Mouse (Mus musculus) spleen, postnatal 4 days (tissue): Measurements from ENCODE around the gene Plp1.

Experiments
- DNase-seq, 2 experiments: peaks; one replicate each; pipeline ENCODE4 v3.0.0; 2022; ENCODE audit warnings: low spot score in 2 of 2

The Plp1 gene

GRCm38 (mm10) chrX:136822371-136822770, at the start of gene Plp1:
Gene Plp1, plus strand, starts transcription at chrX:136822671.
- no peak for DNase-seq

GRCm38 (mm10) chrX:136773035-136773434, 49.4 kb upstream of the Plp1 start:
- no peak for DNase-seq

- DNase-seq: no peak
Measured at GRCm38 (mm10) chrX:136778046-136778445, 44.4 kb upstream of the Plp1 start.

GRCm38 (mm10) chrX:136779262-136779661, 43.2 kb upstream of the Plp1 start:
- DNase-seq: no peak

- no peak for DNase-seq
Measured at GRCm38 (mm10) chrX:136780041-136780440, 42.4 kb upstream of the Plp1 start, which contains the start of gene Glra4. Gene Glra4, minus strand, starts transcription at chrX:136780141.

- DNase-seq: no peak
Measured at GRCm38 (mm10) chrX:136789446-136789845, 33.0 kb upstream of the Plp1 start.

GRCm38 (mm10) chrX:136797223-136797622, 25.2 kb upstream of the Plp1 start:
- DNase-seq: no peak

GRCm38 (mm10) chrX:136819752-136820151, 2.7 kb upstream of the Plp1 start:
- no peak for DNase-seq

- peak; percentile 19 to 68 for DNase-seq
Measured at GRCm38 (mm10) chrX:136820250-136820649, 2.2 kb upstream of the Plp1 start.

GRCm38 (mm10) chrX:136825016-136825415, 2.5 kb downstream of the Plp1 start:
- no peak for DNase-seq

- no peak for DNase-seq
Measured at GRCm38 (mm10) chrX:136828610-136829009, 6.1 kb downstream of the Plp1 start.

GRCm38 (mm10) chrX:136850300-136850699, 27.8 kb downstream of the Plp1 start:
- no peak for DNase-seq

GRCm38 (mm10) chrX:136868061-136869040, 45.9 kb downstream of the Plp1 start, which contains the start of gene Rab9b:
Gene Rab9b, minus strand, starts transcription at chrX:136868755.
- no peak for DNase-seq
